Mouse (Mus musculus): ENCODE measurements around the gene Rad9a. TPM values are rescaled to one million over a fixed set of nuclear protein-coding genes. Genes with fewer than 3 reads are reported as not detected.
A peak's percentile ranks its signal among the peaks of the same experiment; 100 is the strongest.

The Rad9a gene
- polyA plus RNA-seq, 1 experiment from 2014 or later = 21.3 TPM

DNA sequence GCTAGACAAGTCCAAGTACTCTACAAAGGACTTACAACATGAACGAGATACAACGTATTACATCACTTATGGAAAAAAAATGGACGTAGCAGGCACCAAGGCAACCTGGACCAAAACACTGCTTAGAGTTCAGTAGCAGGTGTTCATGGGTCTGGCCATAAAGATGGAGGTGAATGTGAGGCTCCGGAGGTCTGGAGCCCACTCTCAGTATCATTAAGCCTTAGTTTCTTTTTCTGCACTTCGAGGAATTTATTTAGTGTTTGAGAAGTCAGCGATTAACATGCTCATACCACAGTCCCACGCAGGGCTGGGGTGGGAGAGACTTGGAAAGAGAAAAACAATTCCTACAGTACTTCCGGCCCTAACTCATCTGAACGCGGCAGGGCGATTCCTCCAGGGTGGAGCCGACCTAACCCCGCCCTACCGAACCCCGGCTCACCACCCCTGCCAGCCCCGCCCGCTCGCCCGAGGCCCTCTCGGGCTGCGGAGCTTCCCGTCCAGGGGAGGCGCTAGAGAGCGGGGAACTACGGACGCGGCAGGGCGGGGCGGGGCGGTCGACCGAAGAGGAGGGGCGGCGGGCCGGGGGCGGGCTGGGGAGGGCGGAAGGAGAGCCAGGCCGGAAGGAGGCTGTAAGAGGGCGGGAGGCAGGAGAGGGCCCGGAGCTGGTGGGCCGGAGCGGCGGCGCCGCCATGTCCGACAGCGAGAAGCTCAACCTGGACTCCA, 9.8 kb downstream of the Rad9a start, which contains the start of gene Ppp1ca:
Gene Ppp1ca (plus strand): TSS at position 538 of the 723 bp plus-strand sequence.
- Histone ChIP-seq H3K4me2 (peak within 1 kb of the TSS; percentile 96), H3K9me3 (no peaks in the 10 kb centered on the region), H3K27me3 (replicated peaks) (no peaks in the 10 kb centered on the region), H3K27ac (replicated peaks) (peak within 1 kb of the TSS; percentile 95), H3K36me3 (peaks cover 37% of the 10 kb centered on the region), H3K4me3 (peak within 1 kb of the TSS; percentile 94), H3K4me1 (peaks cover 65% of the 10 kb centered on the region), H3K9ac (peak within 1 kb of the TSS; percentile 99)
- peak; percentile 87 for ATAC-seq (ENCODE audit: extremely low read depth, insufficient number of reproducible peaks, low FRiP score, low TSS enrichment)
- WGBS = 7% methylated on average over 36 of the region's 47 CpGs

DNA sequence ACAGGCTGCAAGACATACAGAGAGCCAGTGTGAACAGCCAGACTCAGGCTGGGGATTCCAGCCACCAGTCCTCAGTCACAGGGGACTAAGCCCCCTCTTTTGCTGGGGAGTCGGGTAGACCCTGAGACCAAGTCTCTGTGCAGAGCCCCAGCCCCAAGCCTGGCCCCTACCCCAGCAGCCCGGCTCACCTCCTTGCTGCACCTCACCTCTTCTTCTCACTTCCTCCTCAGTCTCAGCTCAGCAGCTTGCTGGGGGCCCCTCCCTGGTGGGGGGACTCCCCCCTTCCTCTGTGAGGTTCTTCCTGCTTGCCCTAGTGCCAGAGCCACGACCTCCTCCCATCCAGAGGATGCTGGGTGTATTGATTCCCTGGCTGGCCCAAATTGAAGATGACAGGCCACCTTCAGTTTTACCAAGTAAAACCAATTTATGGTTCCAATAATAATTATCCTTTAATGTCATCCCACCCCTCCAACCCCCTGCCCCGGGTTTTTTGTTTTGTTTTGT, 10.6 kb downstream of the Rad9a start, which contains the start of gene Tbc1d10c:
Gene Tbc1d10c (minus strand): TSS at position 454 of the 504 bp plus-strand sequence.
- WGBS = 53% methylated on average over 4 of the region's 4 CpGs
- Histone ChIP-seq H3K36me3 (peaks cover 29% of the 10 kb centered on the region), H3K4me2 (peak within 1 kb of the TSS; percentile 96), H3K9me3 (no peaks in the 10 kb centered on the region), H3K9ac (peak within 1 kb of the TSS; percentile 99), H3K27me3 (replicated peaks) (no peaks in the 10 kb centered on the region), H3K27ac (replicated peaks) (peak within 1 kb of the TSS; percentile 95), H3K4me3 (peak within 1 kb of the TSS; percentile 94), H3K4me1 (peaks cover 64% of the 10 kb centered on the region)
- ATAC-seq (ENCODE audit: extremely low read depth, insufficient number of reproducible peaks, low FRiP score, low TSS enrichment) = no peak

DNA sequence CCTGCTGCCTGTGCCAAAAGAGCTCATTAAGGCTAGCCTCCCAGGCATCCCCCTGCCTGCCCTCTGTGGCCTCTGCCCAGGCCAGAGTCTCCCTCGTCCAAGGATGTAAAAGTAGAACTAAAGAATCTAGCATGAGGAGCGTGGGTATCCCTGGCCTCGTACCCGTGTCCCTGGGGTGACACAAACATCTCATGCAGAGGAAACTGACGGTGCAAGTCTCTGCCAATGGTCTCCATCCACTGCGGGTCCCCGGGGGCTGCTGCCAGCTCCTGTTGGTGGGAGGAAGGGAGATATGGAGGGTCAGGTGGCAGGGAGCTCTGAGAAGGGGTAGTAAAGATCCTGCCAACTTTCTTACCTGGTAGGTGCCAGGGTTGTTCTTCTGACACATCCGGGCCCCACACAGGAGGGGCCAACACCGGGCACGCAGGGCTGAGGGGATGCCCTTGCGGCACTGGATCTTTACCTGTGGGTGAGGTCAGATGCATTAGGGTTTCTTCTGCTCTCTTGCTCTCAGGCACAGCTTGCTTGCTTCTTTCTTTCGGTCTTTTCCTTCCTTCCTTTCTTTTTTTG, 12.3 kb downstream of the Rad9a start:
- H3K9ac ChIP-seq = no peak overlapping the region
- H3K4me1 ChIP-seq = peaks cover 63% of the 10 kb centered on the region
- H3K36me3 ChIP-seq = peaks cover 11% of the 10 kb centered on the region
- no peak overlapping the region for H3K27ac ChIP-seq (replicated peaks)
- no peak overlapping the region for H3K4me3 ChIP-seq
- no peak for ATAC-seq (ENCODE audit: extremely low read depth, insufficient number of reproducible peaks, low FRiP score, low TSS enrichment)
- WGBS = 84% methylated on average over 12 of the region's 12 CpGs
- H3K4me2 ChIP-seq = no peak overlapping the region
- no peaks in the 10 kb centered on the region for H3K27me3 ChIP-seq (replicated peaks)
- no peaks in the 10 kb centered on the region for H3K9me3 ChIP-seq

- peak overlapping the region; percentile 28; the same call in 1 of the 2 replicates for H3K27ac ChIP-seq (replicated peaks)
- no peak for ATAC-seq (ENCODE audit: extremely low read depth, insufficient number of reproducible peaks, low FRiP score, low TSS enrichment)
- 60% methylated on average over 3 of the region's 3 CpGs for WGBS
These were observed 14.2 kb downstream of the Rad9a start for GRCm38 (mm10) chr19:4187303-4187702.

DNA sequence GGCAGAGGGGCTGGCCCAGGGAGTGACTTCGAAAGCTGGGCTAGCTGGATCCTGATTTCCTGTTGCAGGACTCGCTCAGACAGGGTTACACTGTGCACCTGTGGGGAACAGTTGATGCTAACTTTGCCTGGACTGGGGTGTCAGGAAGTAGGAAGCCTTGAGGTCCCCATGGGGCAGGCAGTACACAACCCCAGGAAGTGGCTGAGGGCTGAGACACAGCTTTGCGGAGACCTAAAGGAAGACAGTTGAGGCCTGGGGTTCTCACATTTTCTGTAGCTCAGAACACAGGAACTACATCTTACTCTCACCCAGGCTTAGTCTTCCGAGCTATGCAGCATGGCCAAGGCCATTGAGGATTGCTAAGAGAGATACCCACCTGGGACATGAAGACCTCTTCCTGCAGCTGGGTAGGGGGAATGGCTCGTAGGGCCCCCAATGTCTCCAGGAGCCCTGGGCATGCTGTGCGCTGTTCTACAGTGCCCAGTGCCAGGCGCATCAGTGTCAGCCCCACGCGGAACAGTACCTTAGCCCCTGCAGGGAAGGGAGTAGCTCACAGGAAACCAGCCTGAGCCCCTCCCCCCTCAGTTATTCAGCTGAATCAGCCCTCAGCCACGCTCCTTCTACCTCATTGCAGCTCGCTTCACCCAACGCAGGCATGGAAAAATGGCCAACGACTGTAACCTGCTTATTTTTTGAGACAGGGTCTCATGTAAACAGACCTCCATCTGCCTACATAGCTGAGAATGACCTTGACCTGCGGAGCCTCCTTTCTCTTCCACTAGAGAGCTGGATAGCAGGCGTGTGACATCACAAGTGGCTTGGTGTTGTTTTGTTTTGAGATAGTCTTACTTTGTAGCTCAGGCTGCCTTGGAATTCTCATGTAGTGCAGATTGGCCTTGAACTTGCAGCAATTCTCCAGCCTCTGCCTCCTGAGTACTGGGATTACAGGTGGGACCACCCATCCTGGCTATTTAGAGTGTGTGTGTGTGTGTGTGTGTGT, 16.2 kb downstream of the Rad9a start:
- H3K9ac ChIP-seq = peak overlapping the region; percentile 33; the same call in 1 of the 2 replicates
- no peak overlapping the region for H3K4me3 ChIP-seq
- WGBS = 43% methylated on average over 15 of the region's 15 CpGs
- no peak for ATAC-seq (ENCODE audit: extremely low read depth, insufficient number of reproducible peaks, low FRiP score, low TSS enrichment)
- H3K36me3 ChIP-seq = no peaks in the 10 kb centered on the region
- H3K27ac ChIP-seq (replicated peaks) = peak overlapping the region; percentile 50
- no peaks in the 10 kb centered on the region for H3K27me3 ChIP-seq (replicated peaks)
- peaks cover 40% of the 10 kb centered on the region for H3K4me1 ChIP-seq
- no peaks in the 10 kb centered on the region for H3K9me3 ChIP-seq
- peak overlapping the region; percentile 27; the same call in 1 of the 2 replicates for H3K4me2 ChIP-seq

More at GRCm38 (mm10) chr19:4187303-4187702, 14.2 kb downstream of the Rad9a start:
- Histone ChIP-seq H3K4me1 (peaks cover 48% of the 10 kb centered on the region), H3K9me3 (no peaks in the 10 kb centered on the region), H3K9ac (no peak overlapping the region), H3K36me3 (no peaks in the 10 kb centered on the region), H3K27me3 (replicated peaks) (no peaks in the 10 kb centered on the region), H3K4me2 (no peak overlapping the region), H3K4me3 (no peak overlapping the region)

- Histone ChIP-seq H3K27ac (replicated peaks) (no peak overlapping the region), H3K4me3 (no peak overlapping the region), H3K9ac (no peak overlapping the region), H3K9me3 (no peaks in the 10 kb centered on the region), H3K4me1 (peaks cover 40% of the 10 kb centered on the region), H3K36me3 (no peaks in the 10 kb centered on the region), H3K4me2 (no peak overlapping the region), H3K27me3 (replicated peaks) (no peaks in the 10 kb centered on the region)
- ATAC-seq (ENCODE audit: extremely low read depth, insufficient number of reproducible peaks, low FRiP score, low TSS enrichment) = no peak
- 85% methylated on average over 2 of the region's 2 CpGs for WGBS
These were observed 17.8 kb downstream of the Rad9a start for GRCm38 (mm10) chr19:4183689-4184088.

GRCm38 (mm10) chr19:4181892-4182291, 19.6 kb downstream of the Rad9a start:
- H3K9me3 ChIP-seq = no peaks in the 10 kb centered on the region
- no peak for ATAC-seq (ENCODE audit: extremely low read depth, insufficient number of reproducible peaks, low FRiP score, low TSS enrichment)
- WGBS = 47% methylated on average over 3 of the region's 3 CpGs
- H3K4me1 ChIP-seq = peaks cover 27% of the 10 kb centered on the region
- no peaks in the 10 kb centered on the region for H3K36me3 ChIP-seq
- H3K9ac ChIP-seq = no peak overlapping the region
- peaks cover 2% of the 10 kb centered on the region; the same call in 1 of the 2 replicates for H3K27me3 ChIP-seq (replicated peaks)
- no peak overlapping the region for H3K4me3 ChIP-seq
- no peak overlapping the region for H3K27ac ChIP-seq (replicated peaks)
- H3K4me2 ChIP-seq = no peak overlapping the region

DNA sequence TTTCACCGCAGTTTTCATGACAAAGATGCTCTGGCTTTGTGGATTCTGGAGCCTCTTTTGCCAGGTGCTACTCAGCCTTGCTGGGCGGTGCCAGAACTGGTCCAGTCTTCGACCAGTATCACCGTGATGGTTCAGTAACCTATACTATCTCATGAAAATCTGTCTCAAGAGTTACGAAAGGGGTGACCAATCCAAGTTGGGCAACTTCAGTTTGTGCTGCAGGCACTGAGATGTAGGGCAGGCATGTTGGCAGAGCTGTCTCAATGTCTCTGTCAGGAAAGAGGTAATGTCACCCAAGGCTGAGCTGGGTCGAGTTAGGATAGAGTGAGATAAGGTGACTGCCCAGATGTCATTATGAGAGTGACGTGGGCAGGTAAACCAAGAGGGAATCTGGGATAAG, 21.1 kb downstream of the Rad9a start:
- 75% methylated on average over 7 of the region's 7 CpGs for WGBS
- no peaks in the 10 kb centered on the region for H3K36me3 ChIP-seq
- H3K27ac ChIP-seq (replicated peaks) = no peak overlapping the region
- no peak for ATAC-seq (ENCODE audit: extremely low read depth, insufficient number of reproducible peaks, low FRiP score, low TSS enrichment)
- no peak overlapping the region for H3K4me3 ChIP-seq
- peaks cover 7% of the 10 kb centered on the region; the same call in 1 of the 2 replicates for H3K27me3 ChIP-seq (replicated peaks)
- no peak overlapping the region for H3K9ac ChIP-seq
- H3K4me2 ChIP-seq = no peak overlapping the region
- peaks cover 21% of the 10 kb centered on the region for H3K4me1 ChIP-seq
- H3K9me3 ChIP-seq = no peaks in the 10 kb centered on the region

GRCm38 (mm10) chr19:4175368-4175947, 26.0 kb downstream of the Rad9a start, which contains the start of gene Carns1:
Gene Carns1, minus strand, starts transcription at chr19:4175479.
- H3K27me3 ChIP-seq (replicated peaks) = peaks cover 7% of the 10 kb centered on the region; the same call in 1 of the 2 replicates
- peak within 1 kb of the TSS; percentile 63 for H3K4me2 ChIP-seq
- 0 out of 2 replicates have a peak, but pooled peaks have one; percentile 22 for ATAC-seq (ENCODE audit: extremely low read depth, insufficient number of reproducible peaks, low FRiP score, low TSS enrichment)
- H3K4me1 ChIP-seq = peaks cover 38% of the 10 kb centered on the region
- 2% methylated on average over 11 of the region's 11 CpGs for WGBS
- H3K9me3 ChIP-seq = no peaks in the 10 kb centered on the region
- H3K27ac ChIP-seq (replicated peaks) = peak within 1 kb of the TSS; percentile 13
- no peaks in the 10 kb centered on the region for H3K36me3 ChIP-seq
- peak within 1 kb of the TSS; percentile 29 for H3K4me3 ChIP-seq
- H3K9ac ChIP-seq = peak within 1 kb of the TSS; percentile 60

- 62% methylated on average over 11 of the region's 11 CpGs for WGBS
- H3K27ac ChIP-seq (replicated peaks) = no peak overlapping the region
- H3K27me3 ChIP-seq (replicated peaks) = peaks cover 7% of the 10 kb centered on the region; the same call in 1 of the 2 replicates
- no peak for ATAC-seq (ENCODE audit: extremely low read depth, insufficient number of reproducible peaks, low FRiP score, low TSS enrichment)
- no peak overlapping the region for H3K4me3 ChIP-seq
- no peak overlapping the region for H3K4me2 ChIP-seq
- H3K4me1 ChIP-seq = peaks cover 51% of the 10 kb centered on the region
- H3K36me3 ChIP-seq = no peaks in the 10 kb centered on the region
- H3K9me3 ChIP-seq = no peaks in the 10 kb centered on the region
- H3K9ac ChIP-seq = peak overlapping the region; percentile 57; the same call in 1 of the 2 replicates
These were observed 28.5 kb downstream of the Rad9a start for GRCm38 (mm10) chr19:4172925-4173324.
